Mouse (Mus musculus) limb, embryonic 15.5 days (tissue): ENCODE measurements around the gene Ankrd28. TPM values are rescaled to one million over a fixed set of nuclear protein-coding genes. Genes with fewer than 3 reads are reported as not detected.
A peak's percentile ranks its signal among the peaks of the same experiment; 100 is the strongest.

Experiments
- ATAC-seq: fragments of 200-750 bp; cut with Nextera tagmentation; 2 replicates; pipeline ENCODE4 v1.8.0; 2017; ENCODE audit warnings: low read depth, moderate TSS enrichment; ENCODE audit not compliant: insufficient number of reproducible peaks, low FRiP score, low TSS enrichment
- H3K27ac ChIP-seq: fragments of 300-500 bp; sonication (generic); 2 replicates; pipeline ENCODE4 v1.5.1; 2015; ENCODE audit warnings: moderate library complexity, mild to moderate bottlenecking, inconsistent platforms
- H3K27me3 ChIP-seq: fragments of 300-500 bp; sonication (generic); 2 replicates; pipeline ENCODE4 v1.6.1; 2015; ENCODE audit warnings: inconsistent platforms
- H3K36me3 ChIP-seq: fragments of 300-500 bp; sonication (generic); 2 replicates; pipeline ENCODE4 v1.6.1; 2015; ENCODE audit warnings: inconsistent platforms
- H3K4me1 ChIP-seq: fragments of 300-500 bp; sonication (generic); 2 replicates; pipeline ENCODE4 v1.6.1; 2015; ENCODE audit warnings: inconsistent platforms
- H3K4me2 ChIP-seq: fragments of 300-500 bp; sonication (generic); 2 replicates; pipeline ENCODE4 v1.6.1; 2015; ENCODE audit warnings: mild to moderate bottlenecking, inconsistent platforms
- H3K4me3 ChIP-seq: fragments of 300-500 bp; sonication (generic); 2 replicates; pipeline ENCODE4 v1.5.1; 2015; ENCODE audit warnings: mild to moderate bottlenecking, inconsistent platforms
- H3K9ac ChIP-seq: fragments of 300-500 bp; sonication (generic); 2 replicates; pipeline ENCODE4 v1.6.1; 2015; ENCODE audit warnings: inconsistent platforms
- H3K9me3 ChIP-seq: fragments of 300-500 bp; sonication (generic); 2 replicates; pipeline ENCODE4 v1.6.1; 2016; ENCODE audit warnings: inconsistent platforms
- WGBS: fragments of 180-500 bp; shearing (Covaris S2); methylation state at CpG from one replicate; pipeline ENCODE4 v1.1.7; 2015; 5-methylcytosine and 5-hydroxymethylcytosine counted together
- polyA plus RNA-seq: library from polyadenylated mRNA; unstranded; fragments of >200 nt; fragmentation: Nextera tagmentation; extraction: Ambion mirVana; gene quantifications from 2 replicates; pipeline ENCODE4 v1.2.1, GENCODE M21; 2015

The Ankrd28 gene
- polyA plus RNA-seq, 1 experiment from 2014 or later: 10.0 TPM

GRCm38 (mm10) chr14:31696985-31697303 is 133.5 kb downstream of the Ankrd28 start:
- WGBS: 82% methylated on average over 3 of the region's 3 CpGs
- H3K27ac ChIP-seq: 0 out of 2 replicates have a peak overlapping the region, but pooled peaks have one; percentile 27
- H3K36me3 ChIP-seq: peaks cover 29% of the 10 kb centered on the region
- H3K27me3 ChIP-seq: no peaks in the 10 kb centered on the region
- no peak overlapping the region for H3K4me3 ChIP-seq
- no peak overlapping the region for H3K4me2 ChIP-seq
- no peak overlapping the region for H3K9ac ChIP-seq
- ATAC-seq: no peak
- no peaks in the 10 kb centered on the region for H3K9me3 ChIP-seq
- no peaks in the 10 kb centered on the region for H3K4me1 ChIP-seq

DNA sequence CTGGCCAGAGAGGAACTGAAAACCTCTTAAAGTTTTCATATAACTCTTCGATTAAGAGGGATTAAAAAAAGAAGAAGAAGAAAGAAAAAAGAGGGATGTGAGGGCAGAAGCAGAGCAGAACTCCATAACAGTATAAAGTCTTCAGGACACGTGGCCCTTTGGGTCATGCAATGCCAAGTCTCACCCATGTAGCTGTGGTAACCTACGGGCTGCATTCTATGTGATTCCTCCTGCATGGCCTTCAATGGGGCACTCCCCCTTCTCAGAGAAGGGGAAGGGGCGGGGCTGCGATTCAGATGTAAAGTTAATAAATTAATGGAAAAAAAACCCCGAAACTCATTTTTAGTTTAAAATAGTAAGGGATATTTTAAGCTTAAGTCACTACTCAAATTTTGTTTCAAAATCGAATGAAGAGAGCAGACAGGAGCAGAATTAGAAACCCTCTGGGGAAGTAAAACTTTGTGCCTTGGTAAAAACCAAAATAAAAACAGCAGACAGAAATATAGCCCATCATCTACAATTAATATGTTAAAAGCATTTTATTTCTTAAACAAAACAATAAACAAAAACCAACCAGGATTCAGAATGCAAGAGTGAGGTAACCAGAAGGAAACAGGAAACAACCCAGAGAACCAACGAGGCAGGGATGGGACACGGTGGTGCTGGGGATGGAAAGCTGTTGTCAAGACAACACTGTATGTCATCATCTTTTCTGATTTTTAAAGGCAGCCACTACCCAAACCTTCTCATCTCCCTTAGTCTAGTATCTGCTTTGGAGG is 134.1 kb downstream of the Ankrd28 start:
- Histone ChIP-seq H3K27me3 (no peaks in the 10 kb centered on the region), H3K9me3 (no peaks in the 10 kb centered on the region), H3K4me1 (no peaks in the 10 kb centered on the region), H3K27ac (0 out of 2 replicates have a peak overlapping the region, but pooled peaks have one; percentile 27), H3K4me3 (no peak overlapping the region), H3K4me2 (no peak overlapping the region), H3K36me3 (peaks cover 29% of the 10 kb centered on the region), H3K9ac (no peak overlapping the region)
- ATAC-seq: no peak
- WGBS: 80% methylated on average over 9 of the region's 9 CpGs

DNA sequence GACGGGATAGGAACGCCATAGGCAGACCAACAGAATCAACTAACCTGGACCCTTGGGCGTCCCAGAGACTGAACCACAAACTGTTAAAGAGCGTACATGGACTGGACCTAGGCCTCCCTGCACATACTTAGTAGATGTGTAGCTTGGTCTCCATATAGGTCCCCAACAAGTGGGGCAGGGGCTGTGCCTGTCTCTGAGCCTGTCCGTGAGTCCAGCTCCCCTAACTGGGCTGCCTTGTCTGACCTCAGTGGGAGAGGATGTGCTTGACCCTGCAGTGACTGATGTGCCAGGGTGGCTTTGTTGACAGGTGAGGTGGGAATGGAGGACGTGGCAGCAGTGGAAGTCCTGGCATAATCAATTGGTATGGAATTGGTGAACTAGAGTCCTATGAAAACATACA is 137.9 kb downstream of the Ankrd28 start:
- Histone ChIP-seq H3K4me1 (no peaks in the 10 kb centered on the region), H3K9ac (no peak overlapping the region), H3K27ac (no peak overlapping the region), H3K4me3 (no peak overlapping the region), H3K9me3 (no peaks in the 10 kb centered on the region), H3K27me3 (no peaks in the 10 kb centered on the region), H3K4me2 (no peak overlapping the region), H3K36me3 (peaks cover 12% of the 10 kb centered on the region)
- 84% methylated on average over 6 of the region's 6 CpGs for WGBS
- ATAC-seq: no peak

GRCm38 (mm10) chr14:31686231-31686630 is 144.2 kb downstream of the Ankrd28 start:
- Histone ChIP-seq H3K27me3 (no peaks in the 10 kb centered on the region), H3K4me3 (no peak overlapping the region), H3K9me3 (no peaks in the 10 kb centered on the region), H3K27ac (no peak overlapping the region), H3K36me3 (no peaks in the 10 kb centered on the region), H3K4me2 (no peak overlapping the region), H3K9ac (no peak overlapping the region), H3K4me1 (peaks cover 13% of the 10 kb centered on the region)
- no peak for ATAC-seq
- WGBS: 71% methylated on average over 1 of the region's 1 CpGs

DNA sequence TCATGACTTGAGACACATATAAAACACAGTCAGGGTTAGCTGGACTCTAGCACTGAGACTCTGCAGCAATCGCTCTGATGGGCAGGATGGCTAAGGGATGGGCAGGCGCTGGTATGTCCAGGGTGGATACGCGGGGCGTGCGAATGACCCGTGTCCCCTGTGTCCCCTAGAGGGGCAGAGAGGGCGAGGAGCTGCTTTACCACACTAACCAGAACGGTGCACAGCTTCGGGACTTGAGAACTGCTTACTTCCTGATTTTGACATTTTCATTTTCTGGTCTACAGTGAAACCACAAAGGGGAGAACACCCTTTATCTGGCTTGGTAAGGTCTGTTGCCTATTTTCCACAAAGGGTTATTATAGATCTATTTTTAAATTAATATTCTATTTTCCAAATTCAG is 144.8 kb downstream of the Ankrd28 start:
- ATAC-seq: no peak
- H3K9ac ChIP-seq: no peak overlapping the region
- WGBS: 89% methylated on average over 10 of the region's 10 CpGs
- no peak overlapping the region for H3K4me3 ChIP-seq
- H3K4me2 ChIP-seq: no peak overlapping the region
- H3K36me3 ChIP-seq: no peaks in the 10 kb centered on the region
- H3K4me1 ChIP-seq: peaks cover 13% of the 10 kb centered on the region
- no peaks in the 10 kb centered on the region for H3K27me3 ChIP-seq
- H3K27ac ChIP-seq: no peak overlapping the region
- no peaks in the 10 kb centered on the region for H3K9me3 ChIP-seq

GRCm38 (mm10) chr14:31684343-31685040 is 146.0 kb downstream of the Ankrd28 start:
- Histone ChIP-seq H3K36me3 (no peaks in the 10 kb centered on the region), H3K4me2 (no peak overlapping the region), H3K27me3 (no peaks in the 10 kb centered on the region), H3K4me1 (peaks cover 13% of the 10 kb centered on the region), H3K27ac (no peak overlapping the region), H3K9me3 (no peaks in the 10 kb centered on the region), H3K4me3 (no peak overlapping the region), H3K9ac (no peak overlapping the region)
- WGBS: 59% methylated on average over 7 of the region's 7 CpGs
- no peak for ATAC-seq

DNA sequence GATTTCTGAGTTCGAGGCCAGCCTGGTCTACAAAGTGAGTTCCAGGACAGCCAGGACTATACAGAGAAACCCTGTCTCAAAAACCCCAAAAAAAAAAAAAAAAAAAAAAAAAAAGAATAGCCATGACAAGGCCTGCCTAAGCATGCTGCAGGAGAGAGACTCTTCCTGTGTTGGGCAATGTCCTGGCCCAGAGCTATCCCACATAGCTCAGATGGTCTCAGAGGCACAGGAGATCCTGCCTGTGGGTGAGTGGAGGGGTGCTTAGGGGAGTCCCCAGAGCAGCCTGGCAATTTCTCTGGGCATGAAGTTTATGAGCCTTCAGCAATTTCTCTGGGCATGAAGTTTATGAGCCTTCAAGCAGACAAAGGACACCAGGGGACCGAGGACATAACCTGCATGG is 146.8 kb downstream of the Ankrd28 start:
- Histone ChIP-seq H3K9me3 (no peaks in the 10 kb centered on the region), H3K4me1 (peaks cover 13% of the 10 kb centered on the region), H3K27me3 (no peaks in the 10 kb centered on the region), H3K9ac (no peak overlapping the region), H3K27ac (no peak overlapping the region), H3K4me3 (no peak overlapping the region), H3K36me3 (no peaks in the 10 kb centered on the region), H3K4me2 (no peak overlapping the region)
- ATAC-seq: no peak
- WGBS: 83% methylated on average over 2 of the region's 2 CpGs

DNA sequence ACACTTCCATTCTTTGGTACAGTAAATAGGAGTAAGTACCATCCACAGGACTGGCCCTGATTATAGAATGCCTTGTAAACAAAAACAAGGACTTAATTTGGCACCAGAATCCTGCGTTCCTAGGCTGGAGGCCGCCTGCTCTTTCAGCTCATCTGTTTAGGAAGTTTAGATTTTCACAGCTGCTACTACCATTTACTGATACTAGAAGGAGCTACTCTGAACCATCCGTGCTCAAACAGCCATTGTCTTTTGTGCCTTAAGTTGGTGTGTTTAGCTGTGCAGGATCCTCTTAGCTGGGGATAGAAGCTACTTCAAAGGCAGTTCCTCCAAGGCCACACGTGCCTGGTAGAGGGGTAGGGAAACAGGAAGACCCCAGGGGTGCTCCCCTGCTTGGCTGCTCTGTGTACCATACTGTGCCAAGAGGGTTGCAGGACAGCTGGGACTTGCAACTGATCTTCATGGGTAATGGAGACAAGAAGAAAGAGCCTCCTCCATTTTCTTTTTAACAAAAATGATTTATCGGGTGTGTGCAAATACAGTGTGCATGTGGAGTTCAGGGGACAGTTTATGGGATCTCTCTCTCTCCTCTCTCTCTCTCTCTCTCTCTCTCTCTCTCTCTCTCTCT is 148.4 kb downstream of the Ankrd28 start:
- H3K36me3 ChIP-seq: no peaks in the 10 kb centered on the region
- H3K9ac ChIP-seq: no peak overlapping the region
- H3K27me3 ChIP-seq: no peaks in the 10 kb centered on the region
- H3K27ac ChIP-seq: peak overlapping the region; percentile 50; the same call in 1 of the 2 replicates
- H3K4me2 ChIP-seq: no peak overlapping the region
- WGBS: 45% methylated on average over 5 of the region's 5 CpGs
- ATAC-seq: no peak
- peaks cover 13% of the 10 kb centered on the region for H3K4me1 ChIP-seq
- no peak overlapping the region for H3K4me3 ChIP-seq
- no peaks in the 10 kb centered on the region for H3K9me3 ChIP-seq

DNA sequence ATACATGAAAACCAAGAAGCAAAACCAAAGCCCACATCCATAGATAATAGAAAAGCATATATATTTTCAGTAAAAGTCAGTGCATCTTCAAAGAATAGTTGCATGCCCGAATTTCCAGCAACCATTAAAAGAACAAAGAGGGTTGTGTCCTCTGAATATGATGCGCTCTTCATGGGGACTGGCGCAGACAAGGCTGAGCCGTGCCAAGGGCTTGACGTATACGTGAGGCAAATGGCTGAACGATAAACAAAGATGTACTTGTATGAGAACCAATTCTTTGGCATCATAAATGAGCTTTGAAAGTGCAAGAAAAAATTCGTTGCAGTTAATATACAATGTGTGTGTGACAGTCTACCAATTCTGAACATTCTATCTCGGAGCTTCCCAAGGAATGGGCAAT is 149.2 kb downstream of the Ankrd28 start:
- Histone ChIP-seq H3K27ac (no peak overlapping the region), H3K9me3 (no peaks in the 10 kb centered on the region), H3K4me3 (no peak overlapping the region), H3K36me3 (no peaks in the 10 kb centered on the region), H3K27me3 (no peaks in the 10 kb centered on the region), H3K4me1 (peaks cover 13% of the 10 kb centered on the region), H3K9ac (no peak overlapping the region), H3K4me2 (no peak overlapping the region)
- 73% methylated on average over 9 of the region's 9 CpGs for WGBS
- ATAC-seq: no peak

DNA sequence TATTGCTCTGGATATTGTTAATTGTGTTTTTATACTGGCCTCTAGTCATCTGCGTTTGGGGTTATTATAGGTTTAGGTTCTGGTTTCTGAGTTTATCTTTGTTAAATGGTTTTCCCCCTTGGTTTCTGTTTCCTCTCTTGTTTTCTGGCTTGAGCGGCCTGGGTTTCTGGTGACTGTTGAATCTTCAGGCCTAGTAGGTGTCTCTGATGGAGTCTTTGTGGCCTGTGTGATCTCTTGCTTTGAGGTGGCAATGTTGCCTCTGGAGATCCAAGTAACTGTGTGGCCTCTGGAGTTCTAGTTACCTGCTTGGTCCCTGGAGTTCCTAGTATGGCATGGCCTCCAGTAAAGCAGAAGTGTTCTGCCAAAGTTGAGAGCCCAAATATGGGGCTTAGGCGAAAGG is 149.8 kb downstream of the Ankrd28 start:
- Histone ChIP-seq H3K9ac (no peak overlapping the region), H3K36me3 (no peaks in the 10 kb centered on the region), H3K27ac (no peak overlapping the region), H3K4me1 (peaks cover 13% of the 10 kb centered on the region), H3K27me3 (no peaks in the 10 kb centered on the region), H3K9me3 (no peaks in the 10 kb centered on the region), H3K4me3 (no peak overlapping the region), H3K4me2 (no peak overlapping the region)
- WGBS: 83% methylated on average over 3 of the region's 3 CpGs
- ATAC-seq: no peak

- ATAC-seq: no peak
- H3K36me3 ChIP-seq: peaks cover 10% of the 10 kb centered on the region; the same call in 1 of the 2 replicates
- H3K4me1 ChIP-seq: peaks cover 43% of the 10 kb centered on the region
- no peak overlapping the region for H3K4me2 ChIP-seq
- H3K4me3 ChIP-seq: no peak overlapping the region
- WGBS: 58% methylated on average over 10 of the region's 10 CpGs
- peak overlapping the region; percentile 58 for H3K27ac ChIP-seq
- H3K9ac ChIP-seq: no peak overlapping the region
- no peaks in the 10 kb centered on the region for H3K9me3 ChIP-seq
- no peaks in the 10 kb centered on the region for H3K27me3 ChIP-seq
Measured at GRCm38 (mm10) chr14:31671635-31672320, 158.7 kb downstream of the Ankrd28 start.
